Mouse (Mus musculus) urinary bladder, postnatal 25 days (tissue): ENCODE data around the gene Gbe1.

Experiments used
- DNase-seq: peaks from one replicate; pipeline ENCODE4 v3.0.0; 2022; ENCODE audit warnings: low spot score

The Gbe1 gene

DNA sequence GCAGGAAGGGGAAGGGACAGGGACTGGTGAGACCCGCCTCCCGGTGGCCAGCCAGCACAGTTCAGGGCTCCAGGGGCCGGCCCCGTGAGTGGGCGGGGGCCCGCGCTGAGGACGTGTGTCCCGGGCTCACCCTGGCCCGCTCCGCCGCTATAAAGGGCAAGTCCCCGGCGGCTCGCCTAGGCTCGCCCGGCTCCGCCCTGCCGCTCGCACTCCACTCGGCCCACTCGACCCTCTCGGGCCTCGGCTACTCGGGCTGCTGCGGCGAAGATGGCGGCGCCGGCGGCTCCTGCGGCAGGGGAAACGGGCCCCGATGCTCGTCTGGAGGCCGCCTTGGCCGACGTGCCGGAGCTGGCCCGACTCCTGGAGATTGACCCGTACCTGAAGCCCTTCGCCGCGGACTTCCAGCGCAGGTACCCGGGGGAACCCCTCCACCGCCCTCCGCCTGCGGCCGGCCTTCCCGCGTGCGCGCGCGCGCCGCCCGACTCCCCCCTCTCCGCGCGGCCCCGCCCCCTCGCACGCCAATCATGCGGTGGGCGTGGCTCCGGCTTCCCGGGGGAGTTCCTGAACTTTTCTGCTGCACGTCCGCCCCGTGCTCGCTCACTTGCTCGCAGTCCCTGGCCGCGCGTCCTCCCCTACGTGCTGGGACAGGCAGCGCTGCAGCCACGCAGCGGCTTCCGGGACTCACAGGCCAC lies at the start of gene Gbe1:
Gene Gbe1 (plus strand): TSS at position 64 of the 692 bp plus-strand sequence.
- peak; percentile 90 for DNase-seq

DNA sequence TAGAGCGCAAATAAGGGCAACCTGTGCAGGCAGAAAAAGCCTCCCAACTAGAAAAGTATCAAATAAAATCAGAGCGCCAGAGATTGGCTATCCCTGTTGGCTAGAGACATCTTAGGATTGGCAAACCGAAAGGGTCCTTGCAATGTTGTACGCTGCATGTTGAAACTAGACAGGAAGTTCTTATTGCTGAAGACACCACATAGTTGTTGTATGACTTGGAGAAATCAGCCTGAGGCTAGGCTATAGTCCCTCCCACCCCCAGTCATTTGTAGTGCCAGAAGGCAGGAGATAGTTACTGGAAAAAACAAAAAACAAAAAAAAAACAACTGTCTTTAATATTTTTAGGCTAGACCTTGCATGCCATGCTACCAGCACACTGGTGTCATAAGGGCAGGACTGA lies 3.1 kb upstream of the Gbe1 start:
- no peak for DNase-seq

DNA sequence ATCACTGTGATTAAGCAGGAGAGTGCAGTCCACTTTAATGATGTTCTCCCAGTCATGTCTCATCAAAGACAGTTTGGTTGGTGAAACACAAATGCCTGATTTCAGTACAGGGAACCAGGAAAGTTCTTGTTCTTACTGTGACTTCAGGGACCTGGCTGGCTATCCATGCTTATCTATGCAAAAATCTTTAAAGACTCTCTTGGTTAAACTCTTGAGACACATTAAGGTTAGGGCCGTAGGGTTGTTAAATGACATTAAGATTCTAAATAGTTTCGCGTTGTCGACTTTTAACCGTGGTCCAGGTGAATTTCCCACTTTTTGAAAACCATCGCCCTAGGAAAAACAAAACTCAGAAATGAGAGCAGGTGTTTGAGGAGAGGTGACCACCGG lies 258 bp upstream of the Gbe1 start:
- no peak for DNase-seq

DNA sequence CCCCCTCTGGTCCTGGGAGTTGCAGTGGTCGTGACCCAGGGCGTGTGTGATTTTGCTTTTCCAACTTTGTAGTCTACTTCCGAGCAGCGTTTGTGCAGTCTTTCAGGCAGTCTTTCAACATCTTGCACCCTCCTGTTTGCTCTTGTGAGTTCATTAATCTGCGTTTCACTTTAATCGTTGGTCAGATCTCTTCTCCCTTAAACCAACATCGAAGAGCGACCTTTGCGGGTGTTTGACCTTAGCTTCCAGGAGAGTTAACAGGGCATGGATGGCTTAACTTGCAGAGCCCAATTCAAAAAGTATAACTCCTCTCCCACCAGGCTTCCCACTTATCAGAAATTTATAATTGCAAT lies 805 bp downstream of the Gbe1 start:
- DNase-seq = no peak

DNA sequence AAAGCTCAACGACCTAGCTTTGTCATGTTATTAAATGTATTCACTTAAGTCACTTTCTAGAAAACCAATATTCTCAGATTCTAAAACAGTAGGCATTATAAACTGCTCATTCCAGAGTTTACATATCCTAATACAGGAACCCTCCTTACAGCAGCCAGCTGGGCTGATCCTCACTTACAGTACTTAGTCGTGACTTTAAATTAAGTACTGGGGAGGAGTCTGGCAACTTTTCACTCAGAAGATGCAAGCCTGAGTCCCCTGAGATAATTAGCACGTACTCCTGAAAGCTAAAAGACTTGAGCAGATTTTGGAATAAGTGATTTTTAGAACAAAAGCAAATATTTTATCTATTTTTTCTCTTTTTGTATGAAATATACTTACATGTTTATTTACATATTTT lies 1.5 kb downstream of the Gbe1 start:
- no peak for DNase-seq

DNA sequence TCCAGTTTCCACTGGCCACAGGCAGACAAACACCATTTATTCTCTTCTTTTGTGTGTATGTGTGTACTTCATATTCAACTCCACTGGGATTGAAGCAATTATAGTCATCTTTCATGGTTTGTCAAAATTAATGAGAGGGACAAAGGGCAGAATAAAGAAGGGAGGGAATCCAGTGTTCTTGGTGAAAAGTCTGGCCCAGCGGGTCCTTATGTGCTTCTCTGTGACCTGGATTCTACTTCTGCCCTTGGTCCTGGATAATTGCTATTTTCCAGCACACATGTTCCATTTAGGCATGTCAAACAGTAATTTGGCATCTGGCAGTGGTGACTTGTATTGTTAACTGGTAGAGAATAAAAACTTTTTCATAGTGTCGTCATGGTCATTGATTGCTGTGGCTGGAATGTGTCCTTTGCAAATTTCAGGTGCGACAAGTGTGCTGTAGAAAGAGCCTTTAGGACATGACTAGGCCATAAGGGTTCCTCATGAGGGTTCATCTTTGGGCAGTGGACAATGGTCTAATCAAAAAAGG lies 2.2 kb downstream of the Gbe1 start:
- no peak for DNase-seq

GRCm38 (mm10) chr16:70319388-70319787 lies 5.6 kb downstream of the Gbe1 start:
- no peak for DNase-seq

DNA sequence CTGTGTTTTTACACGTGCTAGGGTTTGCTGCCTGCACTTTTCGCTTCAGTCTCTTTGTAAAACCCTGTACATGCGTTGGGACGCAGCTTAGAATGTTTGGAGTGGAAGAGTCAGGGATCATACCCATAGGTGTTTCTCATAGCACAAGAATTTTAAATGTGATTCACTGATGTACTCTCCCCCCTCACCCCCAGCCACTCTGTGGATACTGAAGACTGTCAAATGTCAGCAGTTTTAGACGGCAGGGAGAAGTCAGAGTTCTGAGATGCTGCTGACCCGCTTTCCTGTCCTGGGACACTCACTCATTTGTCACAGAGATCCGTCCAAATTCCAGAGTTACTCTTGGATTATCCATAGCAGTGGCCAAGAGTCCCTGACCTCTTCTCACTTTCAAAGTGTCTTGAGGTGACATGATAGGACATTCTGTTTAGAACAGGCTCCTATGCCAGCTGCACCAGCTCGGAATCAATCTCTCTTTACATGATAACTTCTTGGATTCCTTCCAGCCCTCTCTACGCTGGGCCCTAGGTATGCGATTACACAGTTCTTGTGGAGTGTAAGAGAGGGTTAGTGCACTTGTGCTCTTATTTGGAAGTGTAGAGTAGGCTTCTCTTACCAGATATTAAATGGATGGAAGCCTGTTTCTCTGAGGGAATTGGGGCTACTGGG lies 7.0 kb downstream of the Gbe1 start:
- no peak for DNase-seq

DNA sequence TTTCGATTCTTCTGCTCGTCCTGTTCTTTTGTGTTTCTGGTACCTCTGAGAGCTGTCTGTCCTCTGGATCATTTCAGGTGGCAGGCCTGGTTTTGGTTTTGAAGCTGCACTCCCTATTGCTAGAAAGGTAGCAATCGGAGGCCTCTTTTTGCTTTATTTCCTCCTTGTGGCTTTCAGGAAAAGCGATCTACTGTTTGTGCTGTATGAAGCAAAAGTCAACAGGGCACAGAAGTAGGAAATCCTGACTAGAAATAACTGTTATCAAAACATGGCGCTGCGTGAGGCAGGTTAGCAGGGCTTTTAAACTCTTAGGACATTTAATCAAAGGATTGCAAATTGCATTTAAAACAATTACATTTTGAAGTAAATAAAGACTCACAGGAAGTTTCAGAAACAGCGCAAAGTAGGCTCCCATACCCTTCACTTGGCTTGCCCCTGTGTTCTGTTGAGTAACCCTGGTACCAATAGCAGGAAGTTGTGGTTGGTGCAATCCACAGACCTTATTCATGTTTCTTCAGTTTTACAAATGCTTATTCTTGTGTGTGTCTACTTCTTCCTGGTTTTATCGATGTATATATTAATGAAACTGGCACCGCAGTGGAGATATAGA lies 12.7 kb downstream of the Gbe1 start:
- no peak for DNase-seq

DNA sequence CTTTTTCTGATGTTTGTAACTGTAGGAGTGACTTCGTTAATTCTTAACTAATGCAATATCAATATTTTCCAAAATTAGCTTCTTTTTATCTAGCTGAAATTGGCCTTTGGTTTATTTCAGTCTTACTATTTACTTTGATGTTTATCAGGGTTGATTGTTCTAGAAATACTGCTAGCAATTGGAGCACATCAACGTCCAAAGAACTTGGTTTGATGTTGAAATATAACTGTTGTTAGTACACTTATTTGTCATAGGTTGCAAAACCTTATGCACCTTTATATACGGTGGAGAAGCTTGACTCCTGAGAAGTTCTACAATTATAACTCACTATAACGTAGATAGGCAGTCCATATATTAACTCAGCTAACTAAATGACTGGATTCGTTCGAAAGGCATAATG lies 14.8 kb downstream of the Gbe1 start:
- DNase-seq = no peak

- no peak for DNase-seq
Measured at GRCm38 (mm10) chr16:70329036-70329435, 15.3 kb downstream of the Gbe1 start.

DNA sequence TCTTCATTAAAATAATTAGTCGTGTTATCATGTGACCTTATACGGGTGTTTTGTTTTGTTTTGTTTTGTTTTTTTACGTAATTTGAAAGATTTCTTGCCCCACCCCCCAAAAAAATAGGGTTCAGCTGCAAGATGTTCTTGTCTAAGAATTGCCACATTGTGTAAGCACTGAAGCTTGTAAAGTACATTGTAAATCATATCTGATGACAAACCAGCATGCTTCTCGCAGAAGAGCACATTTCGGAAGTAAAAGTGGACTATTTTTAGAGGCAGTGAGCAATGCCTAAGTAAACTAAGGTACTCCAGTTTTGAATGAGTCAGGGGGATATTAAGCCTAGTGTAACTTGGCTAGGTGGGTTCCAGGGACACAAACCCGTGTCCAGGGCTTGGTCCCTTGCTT lies 15.7 kb downstream of the Gbe1 start:
- no peak for DNase-seq

GRCm38 (mm10) chr16:70330007-70330406 lies 16.3 kb downstream of the Gbe1 start:
- DNase-seq = no peak

DNA sequence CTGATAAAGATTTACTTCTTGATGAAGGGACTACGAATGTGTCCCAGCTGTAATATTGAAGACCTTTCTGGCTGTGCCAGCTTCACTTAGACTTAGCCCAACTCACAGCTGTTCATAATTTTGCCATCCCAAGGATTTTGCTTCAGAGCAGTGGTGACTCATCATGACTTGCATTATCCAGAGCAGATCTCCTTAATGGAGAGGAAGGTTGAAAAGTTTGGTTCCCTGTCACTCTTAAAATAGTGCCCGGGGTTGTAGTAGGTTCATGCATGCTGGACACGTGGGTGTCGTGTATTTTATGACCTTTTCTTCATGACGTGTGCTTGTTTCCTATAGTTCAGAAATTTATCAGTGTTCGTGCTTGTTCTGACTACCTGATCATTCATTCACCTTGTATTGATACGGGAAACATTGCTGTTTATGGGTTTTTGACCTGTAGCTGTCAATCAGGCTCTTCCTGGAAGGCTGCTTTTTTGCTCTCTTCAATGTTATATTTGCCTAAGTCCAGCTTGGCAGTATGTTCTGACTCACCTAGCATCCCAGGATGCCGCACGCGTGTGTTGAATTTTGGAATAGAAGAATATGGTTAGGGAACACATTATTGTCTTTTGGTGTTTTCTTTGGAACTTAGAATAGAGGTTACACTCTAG lies 17.0 kb downstream of the Gbe1 start:
- no peak for DNase-seq

DNA sequence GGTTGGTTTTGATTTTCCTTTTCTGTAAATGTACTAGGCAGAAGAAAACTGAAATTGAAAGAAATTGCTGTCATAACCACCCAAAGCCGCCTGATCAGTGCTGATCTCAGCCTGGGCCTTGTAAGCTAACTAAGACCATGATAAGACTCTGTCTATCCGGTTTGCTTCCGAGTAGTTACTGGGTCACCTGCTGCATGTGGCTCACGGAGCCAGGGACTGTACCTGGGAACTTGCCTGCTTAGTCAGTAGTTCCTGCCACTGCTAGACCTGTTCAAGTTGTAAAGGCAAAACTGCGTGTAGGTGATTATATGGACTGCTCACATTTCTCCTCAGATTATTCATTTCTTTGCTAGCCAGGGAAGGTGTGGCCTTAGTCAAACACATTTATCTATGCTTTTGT lies 21.1 kb downstream of the Gbe1 start:
- DNase-seq = no peak

GRCm38 (mm10) chr16:70335472-70335871 lies 21.7 kb downstream of the Gbe1 start:
- no peak for DNase-seq

DNA sequence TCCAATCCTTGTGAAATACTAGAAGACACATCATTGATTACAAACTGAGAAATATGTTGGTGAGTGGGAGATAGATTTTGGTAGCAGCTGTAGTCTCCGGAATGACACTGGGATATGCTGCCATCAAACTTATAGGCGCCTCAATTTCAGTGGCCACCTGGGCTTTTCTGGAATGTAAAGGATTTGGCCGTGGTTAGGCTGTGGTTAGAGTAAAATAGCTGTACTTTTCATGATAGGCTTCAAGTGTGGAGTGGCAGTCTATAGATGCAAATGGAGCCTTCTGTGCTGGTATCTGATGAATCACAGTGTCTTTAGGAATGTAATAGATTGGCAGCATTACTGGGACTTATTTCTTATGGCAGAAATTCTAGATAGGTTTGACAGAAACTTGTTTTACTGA lies 23.9 kb downstream of the Gbe1 start:
- DNase-seq = no peak

DNA sequence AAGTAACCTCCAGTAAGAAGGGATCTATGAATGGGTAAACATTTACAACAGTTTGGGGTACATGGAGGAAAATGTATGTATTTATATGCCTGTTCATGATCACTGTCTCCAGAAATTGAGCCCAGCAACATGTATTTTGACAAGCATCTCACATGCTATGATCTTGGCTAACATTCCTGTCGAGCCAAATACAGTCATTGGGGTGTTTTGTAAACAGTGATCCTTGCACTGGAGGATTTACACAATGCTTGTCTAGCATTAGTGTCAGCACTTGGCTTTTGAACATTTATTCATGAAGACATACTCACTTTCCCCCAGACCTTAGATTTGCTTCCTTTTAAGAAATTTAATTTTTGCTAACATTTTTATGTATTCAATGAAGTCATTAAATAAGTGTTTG lies 30.7 kb downstream of the Gbe1 start:
- DNase-seq = no peak

- no peak for DNase-seq
Measured at GRCm38 (mm10) chr16:70345607-70346006, 31.9 kb downstream of the Gbe1 start.

GRCm38 (mm10) chr16:70350011-70350410 lies 36.3 kb downstream of the Gbe1 start:
- no peak for DNase-seq

GRCm38 (mm10) chr16:70351641-70352280 lies 38.0 kb downstream of the Gbe1 start:
- no peak for DNase-seq

DNA sequence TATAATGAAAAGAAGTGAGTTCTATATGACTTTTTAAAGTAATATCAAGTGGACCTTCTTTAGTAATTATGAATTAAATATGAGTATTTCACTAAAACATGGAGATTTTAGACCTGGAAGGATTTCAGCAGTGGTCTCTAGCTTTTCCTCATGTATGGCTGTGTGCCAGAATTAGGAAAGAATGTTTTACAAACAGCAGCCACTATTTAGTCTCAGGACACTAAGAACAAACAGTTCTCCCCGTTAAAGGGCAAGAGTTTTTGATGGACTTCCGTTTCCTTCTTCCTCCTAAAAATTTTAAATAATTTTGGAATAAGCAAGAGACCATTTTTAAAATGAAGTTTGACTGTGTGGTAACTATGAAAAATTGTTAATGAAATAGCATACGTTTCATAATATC lies 38.8 kb downstream of the Gbe1 start:
- no peak for DNase-seq
